Mouse (Mus musculus) C2C12 (cell line): ENCODE data around the gene C2cd6.

ENCODE experiments used
- CEBPB ChIP-seq: IDR thresholded peaks from one replicate; pipeline ENCODE4 v1.6.1; 2011; ENCODE audit warnings: low read depth, mild to moderate bottlenecking, control low read depth, moderate library complexity
- CTCF ChIP-seq: IDR thresholded peaks from one replicate; pipeline ENCODE4 v1.5.1; 2011; ENCODE audit not compliant: control insufficient read depth, insufficient read depth, insufficient read length
- MAX ChIP-seq: IDR thresholded peaks from one replicate; pipeline ENCODE4 v1.6.1; 2011; ENCODE audit warnings: mild to moderate bottlenecking, control low read depth
- USF1 ChIP-seq: IDR thresholded peaks from one replicate; pipeline ENCODE4 v1.6.1; 2011; ENCODE audit warnings: low read depth, mild to moderate bottlenecking, control low read depth, moderate library complexity

GRCm38 (mm10) chr1:59070867-59071266 is 23.8 kb downstream of the C2cd6 start:
- TF ChIP-seq CTCF (no peak), MAX (no peak), CEBPB (no peak), USF1 (no peak)
